Mouse (Mus musculus): ENCODE results near the gene Myg1.

DNA sequence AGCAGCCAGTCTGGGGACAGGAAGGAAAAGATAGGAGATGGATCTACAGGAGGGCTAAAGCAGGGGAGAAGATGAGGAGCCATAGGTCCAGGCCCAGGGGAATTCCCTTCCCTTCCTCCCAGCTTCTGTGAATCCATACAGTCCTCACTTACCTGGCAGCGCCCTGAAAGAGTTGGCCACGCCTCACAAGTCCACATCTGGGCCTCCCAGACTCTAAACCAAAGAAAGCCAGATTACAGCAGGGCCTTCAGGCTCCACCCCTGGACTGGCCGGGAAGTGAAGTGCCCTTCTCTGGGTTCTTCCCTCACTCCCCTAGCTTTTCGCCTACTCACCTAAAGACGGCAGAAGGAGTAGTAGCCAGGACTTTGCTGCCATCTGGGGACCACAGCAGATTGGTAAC is 8.1 kb downstream of the Myg1 start:
- TF ChIP-seq GATA1 (IDR thresholded peaks at IDR 0.05; ENCODE audit: borderline replicate concordance, low read length) (no peak), FLI1 (IDR thresholded peaks at IDR 0.05; ENCODE audit: low read length) (no peak)

All from megakaryocyte, embryonic 14.5 days (primary cell).